Mouse (Mus musculus): ENCODE data around the gene Sp1.

Sp1 gene

DNA sequence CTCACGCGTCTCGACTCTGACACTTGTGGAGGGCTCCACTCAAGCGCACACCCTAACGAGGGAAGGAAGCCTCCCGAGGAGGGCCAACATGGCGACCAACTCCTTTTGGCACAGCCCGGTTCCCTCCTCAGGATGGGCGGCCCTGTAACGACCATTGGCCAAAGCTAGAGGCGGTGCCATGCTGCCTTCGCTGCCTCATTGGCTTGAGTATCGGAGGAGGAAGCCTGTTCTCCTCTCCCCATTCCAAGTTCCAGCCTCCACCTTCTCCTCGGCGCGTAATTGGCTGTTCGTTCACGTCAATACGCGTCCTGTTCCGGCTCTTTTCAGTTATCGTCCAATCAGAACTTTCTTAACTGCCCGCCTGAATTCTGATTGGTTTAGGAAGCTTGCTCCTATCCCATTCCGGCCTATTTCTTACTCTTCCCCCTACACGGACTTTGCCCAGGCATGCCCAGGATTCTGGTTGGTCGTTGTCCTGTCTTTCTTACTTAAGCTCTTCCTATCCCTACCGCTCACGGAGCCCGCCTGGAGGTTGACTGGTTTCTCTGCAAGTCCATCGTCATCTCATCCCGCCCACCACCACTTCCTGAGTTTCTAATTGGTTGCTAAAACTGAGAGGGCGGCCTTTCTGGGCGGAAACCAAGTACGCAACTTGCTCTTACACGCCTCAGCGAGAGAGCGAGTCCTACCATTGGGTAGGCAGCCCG, at the start of gene Sp1:
Gene Sp1, plus strand, starts transcription at position 655 of the 707 bp plus-strand sequence.
- peak; percentile 88 for DNase-seq (ENCODE audit: low spot score)

DNA sequence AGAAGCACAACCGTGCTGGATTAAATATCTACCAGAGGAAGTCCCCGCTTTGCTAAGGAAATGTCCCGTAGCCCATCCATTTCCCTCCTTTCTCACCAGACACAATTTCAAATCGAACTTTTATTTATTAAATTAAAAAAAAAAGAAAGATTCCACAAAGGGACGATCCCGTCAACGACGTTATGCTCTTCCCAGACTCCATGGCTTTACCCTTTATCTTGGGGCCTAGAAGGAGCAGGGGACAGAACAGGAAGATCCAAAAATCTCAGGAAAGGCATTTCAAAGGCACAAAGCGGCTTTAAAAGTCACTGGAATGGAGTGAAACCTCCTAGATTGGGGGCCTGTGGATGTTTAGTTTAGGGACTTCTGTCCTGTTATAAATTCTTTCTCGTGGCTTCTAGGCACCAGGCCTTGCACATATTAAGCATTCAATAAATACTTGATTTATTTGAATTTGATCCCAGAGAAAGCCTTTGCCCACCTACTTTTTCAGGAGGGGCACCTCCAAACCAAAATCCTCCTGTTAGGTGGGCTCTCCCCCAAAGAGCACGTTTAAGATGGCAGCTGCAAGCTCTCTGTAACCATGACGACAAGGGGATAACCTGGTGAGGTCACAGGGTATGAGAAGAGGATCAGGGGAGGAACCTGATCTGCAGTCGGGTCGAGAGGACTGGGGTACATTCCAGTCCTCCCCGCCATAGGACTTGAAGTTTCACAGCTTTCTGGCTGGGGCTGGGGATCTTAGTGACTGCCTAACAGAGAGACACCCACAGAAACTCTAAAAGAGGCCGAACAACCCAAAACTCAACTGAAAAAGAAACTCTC, 49.2 kb upstream of the Sp1 start:
- no peak for DNase-seq (ENCODE audit: low spot score)

- DNase-seq (ENCODE audit: low spot score): no peak
Measured at GRCm38 (mm10) chr15:102358126-102358525, 47.8 kb upstream of the Sp1 start.

GRCm38 (mm10) chr15:102358834-102359233, 47.1 kb upstream of the Sp1 start:
- DNase-seq (ENCODE audit: low spot score): no peak

DNA sequence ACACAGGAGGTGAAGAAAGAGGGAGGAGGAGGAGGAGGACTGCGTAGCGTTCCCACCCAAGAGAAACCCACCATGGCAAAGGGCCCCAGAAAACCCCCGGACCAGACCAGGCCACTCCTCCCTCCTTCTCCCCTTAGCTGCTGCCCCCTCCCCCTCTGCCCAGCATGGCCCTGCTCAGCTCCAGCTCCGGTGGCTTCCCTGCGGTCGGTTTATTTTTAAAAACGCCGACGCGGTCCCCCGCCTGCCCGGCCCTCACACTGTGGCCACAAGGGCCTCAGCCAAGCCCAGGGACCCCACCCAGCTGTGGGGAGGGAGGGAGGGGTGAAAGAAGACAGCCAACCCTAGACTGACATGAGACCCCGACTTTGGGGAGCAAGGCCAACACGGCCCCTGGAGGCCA, 43.3 kb upstream of the Sp1 start:
- DNase-seq (ENCODE audit: low spot score): no peak

- DNase-seq (ENCODE audit: low spot score): no peak
Measured at GRCm38 (mm10) chr15:102364678-102365077, 41.3 kb upstream of the Sp1 start.

- no peak for DNase-seq (ENCODE audit: low spot score)
Measured at GRCm38 (mm10) chr15:102366238-102366637, 39.7 kb upstream of the Sp1 start.

GRCm38 (mm10) chr15:102366733-102367344, 39.1 kb upstream of the Sp1 start, which contains the start of gene Sp7:
TSS of gene Sp7 (minus strand) at chr15:102367182.
- no peak for DNase-seq (ENCODE audit: low spot score)

- no peak for DNase-seq (ENCODE audit: low spot score)
Measured at GRCm38 (mm10) chr15:102369972-102370371, 36.0 kb upstream of the Sp1 start.

GRCm38 (mm10) chr15:102370727-102371126, 35.2 kb upstream of the Sp1 start:
- no peak for DNase-seq (ENCODE audit: low spot score)

GRCm38 (mm10) chr15:102376453-102377162, 29.3 kb upstream of the Sp1 start:
- DNase-seq (ENCODE audit: low spot score): no peak

DNA sequence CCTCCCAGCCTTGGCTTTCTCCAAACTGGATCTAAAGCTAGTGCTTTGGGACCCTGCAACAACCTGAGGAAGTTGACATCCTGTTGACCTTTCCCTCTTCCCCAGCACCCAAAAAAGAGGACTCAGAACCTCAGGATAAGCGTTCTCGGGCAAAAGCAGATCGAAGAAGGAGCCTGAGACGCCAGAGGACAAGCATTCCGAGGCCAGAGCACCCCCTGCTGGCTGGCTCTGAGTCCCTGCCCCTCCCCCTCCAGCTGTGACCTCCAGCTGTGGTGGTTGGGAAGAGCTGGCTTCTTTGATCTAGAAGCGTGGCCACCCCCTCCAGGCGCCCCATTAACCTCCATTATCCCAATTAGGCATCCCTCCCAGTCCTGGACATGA, 28.8 kb upstream of the Sp1 start:
- DNase-seq (ENCODE audit: low spot score): peak; percentile 53

- DNase-seq (ENCODE audit: low spot score): no peak
Measured at GRCm38 (mm10) chr15:102377810-102378262, 28.1 kb upstream of the Sp1 start.

DNA sequence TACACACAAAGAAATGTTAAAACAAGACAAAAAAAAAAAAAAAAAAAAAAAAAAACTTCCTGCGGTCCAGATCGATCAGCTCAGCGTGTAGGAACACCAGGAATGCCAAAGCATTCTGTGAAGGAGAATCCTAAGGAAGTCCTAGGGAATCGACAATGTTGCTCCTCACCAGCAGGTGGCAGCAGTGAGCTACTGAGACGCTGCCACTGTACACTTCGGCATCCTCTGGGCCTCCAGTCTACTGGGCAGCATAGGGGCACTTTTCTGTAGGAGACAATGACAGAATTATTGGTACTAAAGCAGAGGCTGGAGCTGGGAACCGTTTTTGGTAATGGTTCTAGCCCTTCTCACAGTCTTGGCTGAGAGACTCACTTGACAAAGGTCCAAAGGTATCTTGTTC, 24.4 kb upstream of the Sp1 start:
- peak; percentile 65 for DNase-seq (ENCODE audit: low spot score)

DNA sequence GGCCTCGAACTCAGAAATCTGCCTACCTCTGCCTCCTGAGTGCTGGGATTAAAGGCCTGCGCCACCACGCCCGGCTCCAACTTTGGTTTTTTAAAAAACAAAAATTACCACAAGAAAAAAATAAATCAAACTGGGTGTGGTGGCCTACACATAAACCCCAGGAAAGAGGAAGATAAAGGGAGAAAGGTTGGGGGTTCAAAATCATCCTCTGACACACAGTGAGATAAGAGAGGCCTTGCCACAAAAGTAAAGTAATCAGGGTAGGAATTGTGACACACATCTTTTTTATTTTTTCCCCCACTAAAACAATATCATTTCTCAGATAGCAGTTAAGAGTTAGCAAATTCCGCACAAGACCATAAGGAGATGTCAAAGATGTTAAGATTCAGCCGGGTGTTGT, 22.3 kb upstream of the Sp1 start:
- no peak for DNase-seq (ENCODE audit: low spot score)

- DNase-seq (ENCODE audit: low spot score): no peak
Measured at GRCm38 (mm10) chr15:102386640-102387039, 19.3 kb upstream of the Sp1 start.

DNA sequence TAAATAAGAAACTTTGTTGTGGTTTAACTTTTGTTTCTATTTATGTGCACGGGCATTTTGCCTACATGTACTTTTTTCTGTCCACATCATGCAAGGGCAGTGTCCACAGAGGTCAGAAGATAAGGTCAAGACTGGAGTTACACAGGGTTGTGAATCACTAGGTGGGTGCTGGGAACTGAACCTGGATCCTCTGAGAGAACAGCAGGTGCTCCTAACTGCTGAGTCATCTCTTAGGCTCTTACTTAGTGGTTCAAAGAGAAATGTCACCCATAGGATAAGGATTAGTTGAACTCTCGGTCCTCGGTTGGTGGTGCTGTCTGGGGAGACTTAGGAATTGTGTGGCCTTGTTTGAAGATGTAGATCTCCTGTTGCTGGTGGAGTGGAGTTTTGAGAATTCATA, 17.0 kb upstream of the Sp1 start:
- no peak for DNase-seq (ENCODE audit: low spot score)

DNA sequence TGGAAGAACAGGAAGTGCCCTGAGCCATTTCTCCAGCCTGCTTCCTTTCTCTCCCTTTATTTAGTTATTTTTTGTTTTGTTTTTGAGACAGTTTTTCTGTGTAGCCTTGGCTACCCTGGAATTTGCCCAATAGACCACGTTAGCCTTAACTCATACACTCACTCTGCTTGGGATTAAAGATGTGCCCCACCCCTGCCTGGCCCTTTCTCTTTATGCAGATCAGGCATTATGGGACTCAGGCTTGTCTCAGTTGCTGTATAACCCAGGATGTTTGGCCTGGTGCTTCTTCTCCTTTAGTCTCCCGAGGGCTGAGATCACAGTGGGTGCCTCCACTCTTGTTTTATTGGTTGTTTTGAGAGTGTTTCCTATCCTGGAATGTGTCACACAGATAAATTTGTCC, 13.4 kb upstream of the Sp1 start:
- no peak for DNase-seq (ENCODE audit: low spot score)

- DNase-seq (ENCODE audit: low spot score): no peak
Measured at GRCm38 (mm10) chr15:102393584-102394014, 12.3 kb upstream of the Sp1 start.

GRCm38 (mm10) chr15:102395061-102395460, 10.9 kb upstream of the Sp1 start:
- DNase-seq (ENCODE audit: low spot score): no peak

GRCm38 (mm10) chr15:102398629-102399028, 7.3 kb upstream of the Sp1 start:
- no peak for DNase-seq (ENCODE audit: low spot score)

Data from urinary bladder, postnatal 10 days (tissue).